Mouse (Mus musculus) adrenal gland, adult 8-10 months (tissue): Measurements from ENCODE around the gene Tmed5. TPM values are rescaled to one million over a fixed set of nuclear protein-coding genes. Genes with fewer than 3 reads are reported as not detected.
"Not testable (repeated sequence)": the region's sequence is repeated elsewhere in the genome, so short reads cannot be mapped to it uniquely, and the experiment has no call there.

Source experiments
- DNase-seq: peaks from one replicate; pipeline ENCODE4 v3.0.0; 2022
- total RNA-seq, 4 experiments: library from RNA; stranded (reverse); gene quantifications; 2 replicates each; pipeline ENCODE4 v1.2.4; 2022

The Tmed5 gene
- total RNA-seq, result 10 to 100 TPM; 26.8 to 62.4 (median 44.9) TPM

GRCm38 (mm10) chr5:108132441-108133243 is at the start of gene Tmed5, which contains the start of gene Ccdc18:
Gene Tmed5 (minus strand): TSS chr5:108132620.
Gene Ccdc18 (plus strand): TSS chr5:108132875.
- DNase-seq, result peak; percentile 98

GRCm38 (mm10) chr5:108163695-108164094 is 31.3 kb upstream of the Tmed5 start:
- peak; percentile 6 for DNase-seq

GRCm38 (mm10) chr5:108160796-108161195 is 28.4 kb upstream of the Tmed5 start:
- no peak for DNase-seq

- DNase-seq, result no peak
Measured at GRCm38 (mm10) chr5:108152592-108152991, 20.2 kb upstream of the Tmed5 start.

GRCm38 (mm10) chr5:108131849-108132440 is 475 bp downstream of the Tmed5 start:
- peak; percentile 49 for DNase-seq

GRCm38 (mm10) chr5:108120221-108120900 is 12.1 kb downstream of the Tmed5 start:
- no peak for DNase-seq

GRCm38 (mm10) chr5:108117693-108118092 is 14.7 kb downstream of the Tmed5 start:
- DNase-seq, result no peak

- DNase-seq, result no peak
Measured at GRCm38 (mm10) chr5:108109346-108109745, 23.1 kb downstream of the Tmed5 start.

- no peak for DNase-seq
Measured at GRCm38 (mm10) chr5:108104306-108104705, 28.1 kb downstream of the Tmed5 start.

GRCm38 (mm10) chr5:108100196-108100595 is 32.2 kb downstream of the Tmed5 start:
- peak; percentile 21 for DNase-seq

- no peak for DNase-seq
Measured at GRCm38 (mm10) chr5:108097676-108098075, 34.7 kb downstream of the Tmed5 start.

GRCm38 (mm10) chr5:108092731-108093130 is 39.7 kb downstream of the Tmed5 start:
- DNase-seq, result not testable (repeated sequence)

- no peak for DNase-seq
Measured at GRCm38 (mm10) chr5:108085440-108085839, 47.0 kb downstream of the Tmed5 start.

GRCm38 (mm10) chr5:108082380-108082779 is 50.0 kb downstream of the Tmed5 start:
- no peak for DNase-seq

GRCm38 (mm10) chr5:108079603-108080002 is 52.8 kb downstream of the Tmed5 start:
- DNase-seq, result no peak

- DNase-seq, result no peak
Measured at GRCm38 (mm10) chr5:108076833-108077540, 55.4 kb downstream of the Tmed5 start.

- DNase-seq, result no peak
Measured at GRCm38 (mm10) chr5:108076241-108076640, 56.2 kb downstream of the Tmed5 start.

GRCm38 (mm10) chr5:108072301-108072700 is 60.1 kb downstream of the Tmed5 start:
- no peak for DNase-seq

- peak; percentile 92 for DNase-seq
Measured at GRCm38 (mm10) chr5:108065465-108066411, 66.7 kb downstream of the Tmed5 start, which contains the start of gene Mtf2. Gene Mtf2 (plus strand): TSS chr5:108065674.

- no peak for DNase-seq
Measured at GRCm38 (mm10) chr5:108060413-108060812, 72.0 kb downstream of the Tmed5 start.
